Mouse (Mus musculus) CD4-positive, CD25-positive, alpha-beta regulatory T cell, adult 9 weeks (primary cell): ENCODE results near the gene Lhx6. TPM values are rescaled to one million over a fixed set of nuclear protein-coding genes. Genes with fewer than 3 reads are reported as not detected.

ENCODE experiments used
- polyA plus RNA-seq: library from polyadenylated mRNA; unstranded; fragments of 100-300 nt; shearing (Covaris generic); gene quantifications from one replicate; pipeline ENCODE4 v1.2.1, GENCODE M21; 2017

Lhx6 gene
- not detected for polyA plus RNA-seq

DNA sequence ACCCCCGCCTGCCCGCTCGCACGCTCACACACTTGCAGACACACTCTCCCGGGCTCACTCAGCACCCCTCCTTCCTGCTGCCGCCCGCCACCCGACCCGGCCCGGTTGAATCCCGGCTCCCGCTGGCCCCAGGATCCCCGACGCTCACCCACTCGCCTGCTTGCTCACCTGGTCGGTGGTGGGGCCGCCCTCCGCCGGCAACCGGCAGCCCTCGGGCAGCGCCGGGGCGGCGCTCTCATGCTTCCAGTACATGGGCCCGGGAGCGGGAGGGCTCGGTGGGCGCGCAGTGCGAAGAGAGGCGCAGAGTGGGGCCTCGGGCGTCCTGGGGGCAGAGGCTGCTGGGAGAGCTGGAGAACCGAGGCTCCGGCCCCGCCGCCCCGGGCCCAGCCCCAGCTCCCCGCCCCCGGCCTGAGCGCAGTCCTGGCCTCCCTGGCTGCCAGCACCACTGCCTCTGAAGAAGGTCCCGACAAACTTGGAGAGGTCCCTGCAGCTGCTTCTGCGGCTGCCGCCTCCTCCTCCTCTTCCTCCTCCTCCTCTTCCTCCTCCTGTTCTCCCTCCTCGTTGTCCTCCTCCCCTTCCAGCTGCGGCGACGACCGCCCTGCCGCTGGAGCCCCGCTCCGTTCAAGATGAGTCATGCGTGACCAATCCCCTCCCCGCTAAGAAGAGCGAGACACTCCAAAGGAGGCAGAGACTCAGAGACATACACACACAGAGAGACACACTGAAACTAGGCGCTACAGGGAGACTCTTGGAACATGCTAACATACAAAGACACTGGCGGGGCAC, at the start of gene Lhx6:
TSS of gene Lhx6 (minus strand) at position 453 of the 786 bp plus-strand sequence.

DNA sequence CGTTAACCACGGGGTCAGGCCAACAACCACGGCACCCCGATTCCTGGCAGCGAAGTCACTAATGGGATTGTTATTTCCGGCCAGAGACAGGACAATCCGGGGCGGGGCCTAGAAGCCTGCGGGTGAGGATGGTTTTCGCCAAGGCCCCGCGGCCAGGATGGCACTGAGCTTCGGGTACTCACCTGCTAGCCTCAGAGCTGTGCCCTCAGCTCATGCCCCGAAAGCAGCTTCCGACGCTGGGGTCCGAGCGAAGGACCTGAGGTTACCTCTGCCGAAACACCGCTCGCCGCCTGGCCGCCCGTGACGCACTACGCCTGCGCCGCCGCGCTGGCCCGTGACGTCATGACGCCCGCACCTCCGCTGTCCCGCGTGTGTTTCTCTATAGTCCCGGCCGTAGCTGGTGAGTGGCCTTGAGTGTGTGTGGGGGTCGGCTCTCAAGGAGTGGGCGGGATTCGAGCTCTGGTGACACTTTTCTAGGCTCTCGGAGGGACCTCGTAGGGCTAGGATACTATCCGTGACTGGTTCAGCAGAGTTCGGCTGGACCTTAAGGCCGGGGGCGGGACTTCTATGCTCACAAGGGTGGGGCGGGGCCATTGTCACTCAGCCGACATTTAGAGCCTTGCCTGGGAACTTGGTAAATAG, 31.2 kb upstream of the Lhx6 start, which contains the start of the genes Mrrf and Rbm18:
TSS of gene Mrrf (plus strand) at position 90 of the 642 bp plus-strand sequence.
TSS of gene Rbm18 (minus strand) at position 474 of the 642 bp plus-strand sequence.

GRCm38 (mm10) chr2:36048748-36049566, 56.3 kb downstream of the Lhx6 start, which contains the start of the genes Ndufa8 and Morn5:
Gene Ndufa8 (minus strand): TSS chr2:36049406.
Gene Morn5 (plus strand): TSS chr2:36049458.

Other genes starting within 250 kb of the Lhx6 start
- not detected for gene Ttll11, start 125.5 kb downstream of the Lhx6 start, polyA plus RNA-seq
- 180 TPM for gene Ndufa8, start 56.0 kb downstream of the Lhx6 start, polyA plus RNA-seq
- not detected for gene Morn5, start 56.0 kb downstream of the Lhx6 start, polyA plus RNA-seq
- gene Mrrf, start 31.0 kb upstream of the Lhx6 start, polyA plus RNA-seq: 21.7 TPM
- gene Rbm18, start 31.4 kb upstream of the Lhx6 start, polyA plus RNA-seq: 72.0 TPM
- gene Ptgs1, start 125.0 kb upstream of the Lhx6 start, polyA plus RNA-seq: 1.0 TPM